Mouse (Mus musculus) testis, adult 2 months (tissue): ENCODE measurements around the gene Ube2cbp. TPM values are rescaled to one million over a fixed set of nuclear protein-coding genes. Genes with fewer than 3 reads are reported as not detected.

Experiments
- H3K27ac ChIP-seq: fragments of 200-500 bp; 2 replicates; pipeline ENCODE4 v1.5.1; 2012; ENCODE audit warnings: low read depth, low read length; ENCODE audit not compliant: control insufficient read depth, insufficient read depth
- H3K27me3 ChIP-seq: fragments of 200-500 bp; 2 replicates; pipeline ENCODE4 v1.6.1; 2012; ENCODE audit warnings: mild to moderate bottlenecking, low read length, moderate library complexity; ENCODE audit not compliant: control insufficient read depth, insufficient read depth
- H3K36me3 ChIP-seq: fragments of 200-500 bp; 2 replicates; pipeline ENCODE4 v1.6.1; 2012; ENCODE audit warnings: mild to moderate bottlenecking, low read length; ENCODE audit not compliant: control insufficient read depth, insufficient read depth
- H3K4me1 ChIP-seq: fragments of 200-500 bp; 2 replicates; pipeline ENCODE4 v1.6.1; 2012; ENCODE audit warnings: low read length; ENCODE audit not compliant: control insufficient read depth, insufficient read depth
- H3K4me3 ChIP-seq: fragments of 200-500 bp; 2 replicates; pipeline ENCODE4 v1.5.1; 2012; ENCODE audit warnings: low read depth, mild to moderate bottlenecking, low read length, moderate library complexity, mixed read lengths; ENCODE audit not compliant: control insufficient read depth
- CTCF ChIP-seq: fragments of 200-500 bp; IDR thresholded peaks from 2 replicates; pipeline ENCODE4 v1.5.1; 2012; ENCODE audit warnings: low read depth, mild to moderate bottlenecking, inconsistent platforms, low read length, moderate library complexity; ENCODE audit not compliant: control insufficient read depth, insufficient read depth, insufficient replicate concordance
- POLR2A ChIP-seq: fragments of 200-500 bp; IDR thresholded peaks from 2 replicates; pipeline ENCODE4 v1.6.1; 2012; ENCODE audit warnings: low read depth, mild to moderate bottlenecking, inconsistent platforms, low read length, moderate library complexity; ENCODE audit not compliant: control insufficient read depth
- polyA plus RNA-seq: library from polyadenylated mRNA; depleted of rRNA; stranded (reverse); fragments of >200 nt; gene quantifications from 2 replicates; pipeline ENCODE4 v1.2.3, GENCODE M21; 2012

Ube2cbp gene
- polyA plus RNA-seq, 1 experiment: 0.89 TPM

DNA sequence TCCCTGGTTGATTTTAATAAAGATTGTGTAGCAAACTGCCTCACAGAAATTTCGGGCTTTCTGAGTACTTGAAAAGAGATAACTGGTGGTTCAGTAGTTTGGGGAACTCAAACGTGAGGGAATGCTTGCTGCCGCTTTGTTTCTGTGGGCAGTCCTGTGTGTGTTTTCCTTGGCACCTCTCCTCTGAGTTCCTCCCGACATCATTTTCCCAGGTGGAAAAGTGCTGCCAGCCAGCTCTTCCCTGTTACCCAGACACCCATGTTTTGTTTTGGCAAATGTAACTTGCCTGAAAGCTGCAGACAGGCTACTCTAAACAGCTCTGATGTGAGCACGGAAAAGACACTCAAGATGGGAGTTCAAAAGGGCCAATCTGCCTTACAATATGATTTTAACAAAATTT, 166.6 kb downstream of the Ube2cbp start:
- no peaks in the 10 kb centered on the region for H3K27me3 ChIP-seq
- no peaks in the 10 kb centered on the region for H3K36me3 ChIP-seq
- no peak for TF ChIP-seq POLR2A
- no peak for TF ChIP-seq CTCF
- no peaks in the 10 kb centered on the region for H3K4me1 ChIP-seq
- no peak overlapping the region for H3K4me3 ChIP-seq
- H3K27ac ChIP-seq: no peak overlapping the region

DNA sequence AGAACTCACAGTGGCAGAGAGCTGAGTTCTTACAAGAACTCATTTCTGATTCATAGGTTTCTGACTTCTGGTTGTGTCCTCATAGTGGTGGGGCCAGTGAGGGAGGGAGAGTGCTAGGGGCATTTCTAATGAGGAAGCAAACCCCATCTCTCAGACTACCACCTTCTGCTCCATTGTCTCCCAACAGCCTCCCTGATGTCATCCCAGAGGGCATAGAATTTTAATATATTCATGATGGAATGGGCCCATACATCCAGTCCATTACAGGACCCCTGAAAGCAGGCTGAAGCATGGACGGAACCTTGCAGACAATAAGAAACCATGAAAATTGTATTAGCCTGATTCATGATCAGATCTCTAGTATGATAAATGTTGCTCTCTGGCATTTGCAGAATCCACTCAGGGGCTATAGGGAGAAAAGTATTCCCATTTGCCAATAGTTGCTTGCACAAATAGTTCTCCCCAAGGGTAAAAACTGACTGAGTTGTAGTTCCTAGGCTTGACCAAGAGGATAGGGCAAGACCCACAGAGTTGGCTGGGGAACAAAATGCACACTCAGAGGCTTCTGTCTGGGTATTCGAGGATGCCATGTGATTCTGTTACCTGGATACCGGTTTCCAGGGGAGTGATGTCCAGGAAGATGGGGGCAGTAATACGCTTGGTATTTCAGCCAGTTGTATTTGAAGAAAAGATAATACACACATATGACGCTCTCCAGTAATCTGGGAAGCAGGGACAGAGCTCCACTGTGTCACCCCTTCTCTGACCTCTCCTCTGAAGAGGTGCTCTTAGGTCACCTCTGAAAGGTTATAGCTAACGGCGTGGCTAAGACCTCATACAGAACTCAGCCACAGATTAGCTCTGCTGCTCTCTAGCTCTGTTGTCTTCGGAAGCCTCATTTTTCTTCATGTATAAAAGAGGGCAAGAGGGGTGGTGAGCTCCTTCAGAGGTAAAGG, 167.8 kb downstream of the Ube2cbp start:
- Histone ChIP-seq H3K27me3 (no peaks in the 10 kb centered on the region), H3K4me1 (no peaks in the 10 kb centered on the region), H3K4me3 (no peak overlapping the region), H3K36me3 (no peaks in the 10 kb centered on the region), H3K27ac (no peak overlapping the region)
- TF ChIP-seq CTCF (no peak), POLR2A (no peak)

DNA sequence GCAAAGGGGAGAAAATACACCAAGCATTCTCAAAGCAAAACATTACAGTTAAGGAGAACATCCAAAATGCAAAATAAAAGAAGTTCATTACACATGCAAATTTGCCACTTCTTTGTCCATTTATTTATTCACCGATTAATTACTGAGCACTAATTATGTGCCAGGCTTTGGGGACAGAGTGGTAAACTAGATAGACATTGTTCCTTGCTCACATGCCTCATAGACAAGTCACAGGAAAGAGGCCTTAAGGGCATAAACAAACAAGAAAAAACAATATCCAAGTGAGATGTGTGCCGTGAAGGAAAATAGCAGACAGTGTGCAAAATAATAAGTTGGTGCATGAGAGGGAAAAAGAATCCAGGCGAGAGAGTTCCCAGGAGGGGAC, 177.2 kb downstream of the Ube2cbp start:
- Histone ChIP-seq H3K27ac (no peak overlapping the region), H3K36me3 (no peaks in the 10 kb centered on the region), H3K4me1 (no peaks in the 10 kb centered on the region), H3K27me3 (no peaks in the 10 kb centered on the region), H3K4me3 (no peak overlapping the region)
- no peak for TF ChIP-seq CTCF
- no peak for TF ChIP-seq POLR2A

DNA sequence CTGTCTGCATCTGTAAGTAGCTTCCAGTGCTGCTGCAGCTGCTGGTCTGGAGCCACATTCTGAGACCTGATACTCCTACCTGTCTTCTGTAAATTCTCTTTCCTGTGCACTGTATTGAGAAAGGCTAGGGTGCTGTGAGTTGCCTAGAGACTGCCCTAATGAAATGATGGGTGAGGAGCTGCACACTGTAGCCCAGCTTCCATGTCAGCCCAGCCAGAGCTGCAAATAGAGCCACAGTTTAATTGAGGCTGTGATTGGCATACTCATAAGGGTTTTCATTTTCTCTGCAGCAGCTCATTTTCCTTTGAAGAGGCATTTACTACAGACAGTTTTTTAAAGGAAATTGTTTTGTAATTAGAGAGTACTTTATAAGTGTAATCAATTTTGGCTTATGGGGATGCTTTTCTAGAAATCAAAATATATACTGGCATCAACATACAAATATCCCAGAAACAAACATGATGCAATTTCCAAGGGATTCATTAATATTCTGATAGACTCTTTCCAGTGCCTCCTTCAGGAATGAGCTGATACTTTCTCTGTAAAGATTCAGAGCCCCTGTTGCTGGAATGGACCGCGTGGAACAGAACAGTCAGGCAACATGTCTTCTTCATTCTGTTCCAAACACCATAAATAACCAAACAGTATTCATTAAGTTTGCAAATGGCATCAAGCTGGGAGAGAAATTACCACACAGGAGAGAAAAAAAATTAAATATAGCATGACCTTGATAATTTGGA, 177.8 kb downstream of the Ube2cbp start:
- no peaks in the 10 kb centered on the region for H3K27me3 ChIP-seq

DNA sequence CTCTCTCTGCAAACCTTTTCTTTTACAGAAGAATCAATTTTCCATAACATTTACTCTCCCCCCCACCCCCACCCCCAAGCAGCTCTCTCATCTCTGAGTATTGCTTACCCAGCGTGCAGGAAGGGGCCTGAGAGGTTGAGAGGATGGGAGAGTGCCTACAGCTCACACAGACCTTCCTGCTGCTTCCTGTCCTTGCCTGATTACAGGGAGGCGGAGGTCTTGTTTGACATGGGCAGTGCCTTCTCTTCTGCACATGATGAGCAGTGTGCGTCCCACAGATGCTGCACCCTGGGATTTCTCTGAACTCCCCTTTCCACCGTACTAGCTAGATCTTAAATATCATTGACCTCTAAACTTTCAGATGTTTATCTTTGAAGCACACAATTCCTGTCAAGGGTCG, 182.2 kb downstream of the Ube2cbp start:
- Histone ChIP-seq H3K27me3 (no peaks in the 10 kb centered on the region), H3K4me3 (no peak overlapping the region), H3K27ac (no peak overlapping the region), H3K4me1 (no peaks in the 10 kb centered on the region), H3K36me3 (no peaks in the 10 kb centered on the region)
- no peak for TF ChIP-seq POLR2A
- no peak for TF ChIP-seq CTCF

More for the DNA sequence above, 177.8 kb downstream of the Ube2cbp start:
- TF ChIP-seq CTCF (no peak), POLR2A (no peak)
- H3K4me3 ChIP-seq: no peak overlapping the region
- H3K27ac ChIP-seq: no peak overlapping the region
- no peaks in the 10 kb centered on the region for H3K4me1 ChIP-seq
- no peaks in the 10 kb centered on the region for H3K36me3 ChIP-seq

DNA sequence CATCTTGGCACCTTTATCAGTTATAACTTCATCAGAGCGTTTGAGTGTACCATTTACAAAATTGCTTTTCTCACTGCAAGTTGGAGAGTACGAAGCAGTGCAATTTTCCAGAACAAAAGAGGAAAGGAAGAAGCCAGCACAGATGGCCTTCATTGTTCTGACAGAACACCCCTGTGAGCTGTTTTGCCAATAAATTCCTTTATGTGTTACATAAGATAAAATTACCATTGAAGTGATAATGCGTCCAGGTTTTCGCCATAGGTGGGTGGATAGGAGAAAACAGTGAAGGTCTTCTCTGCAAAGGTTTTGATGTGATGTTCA, 183.6 kb downstream of the Ube2cbp start:
- Histone ChIP-seq H3K4me3 (no peak overlapping the region), H3K27ac (no peak overlapping the region), H3K36me3 (no peaks in the 10 kb centered on the region), H3K27me3 (no peaks in the 10 kb centered on the region), H3K4me1 (no peaks in the 10 kb centered on the region)
- no peak for TF ChIP-seq CTCF
- no peak for TF ChIP-seq POLR2A

DNA sequence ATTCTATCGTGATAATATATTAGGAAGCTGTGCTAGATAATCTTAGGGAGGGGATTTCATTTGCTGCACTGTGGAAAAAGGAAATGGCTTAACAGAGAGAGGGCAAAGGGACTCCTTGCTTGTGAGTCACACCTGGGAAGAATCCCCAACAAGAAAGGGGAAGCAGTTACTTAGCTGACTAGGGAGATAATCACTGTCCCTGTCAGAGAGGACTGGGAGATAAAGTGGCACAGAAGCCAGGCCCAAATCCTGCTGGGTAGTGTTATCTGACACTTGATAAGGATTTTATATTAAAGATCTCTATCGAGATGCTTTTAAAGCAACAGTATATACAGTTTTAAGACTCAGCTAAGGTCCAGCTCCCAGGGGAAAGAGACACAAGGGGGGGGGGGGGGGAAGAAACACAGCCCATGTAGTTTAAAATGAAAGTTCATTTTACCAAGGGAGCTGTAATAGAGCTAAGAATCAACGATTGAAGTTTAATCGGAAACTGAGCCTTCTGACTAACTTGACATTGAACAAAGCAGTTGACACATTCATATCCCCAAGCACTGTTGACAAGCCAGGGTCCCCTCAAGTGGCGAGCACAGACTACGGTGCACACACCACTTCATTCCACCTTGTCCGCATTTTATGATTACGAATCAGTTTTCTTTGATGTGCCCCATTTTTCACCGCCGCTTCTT, 184.1 kb downstream of the Ube2cbp start:
- no peak overlapping the region for H3K4me3 ChIP-seq
- TF ChIP-seq POLR2A: no peak
- no peak for TF ChIP-seq CTCF
- no peaks in the 10 kb centered on the region for H3K4me1 ChIP-seq
- no peaks in the 10 kb centered on the region for H3K27me3 ChIP-seq
- no peak overlapping the region for H3K27ac ChIP-seq
- no peaks in the 10 kb centered on the region for H3K36me3 ChIP-seq
